Mouse (Mus musculus) G1E (cell line): ENCODE measurements at regions not wholly inside any gene's neighbourhood (a gene's known extent, or its start where the extent isn't known, plus 50 kb on each side); places are given as distances from the start of the nearest gene placed in this dataset.

Experiments used
- CTCF ChIP-seq: IDR thresholded peaks from 2 replicates; pipeline ENCODE4 v1.5.1; 2012; ENCODE audit warnings: low read depth, low read length, inconsistent platforms, mixed read lengths
- GATA1 ChIP-seq: IDR thresholded peaks from 2 replicates; pipeline ENCODE4 v1.6.1; 2012; ENCODE audit warnings: borderline replicate concordance, low read length, inconsistent platforms, mixed read lengths
- GATA2 ChIP-seq: IDR thresholded peaks from 2 replicates; pipeline ENCODE4 v1.6.1; 2012; ENCODE audit warnings: low read depth, low read length, inconsistent platforms, borderline replicate concordance

- no peak for TF ChIP-seq CTCF
- no peak for TF ChIP-seq GATA1
- TF ChIP-seq GATA2, result no peak
Measured at GRCm38 (mm10) chr9:24874434-24875143, 100.5 kb upstream of the Tbx20 start.
